Mouse (Mus musculus): ENCODE measurements around the gene Lfng.

Lfng gene

GRCm38 (mm10) chr5:140661875-140662643, 54.9 kb downstream of the Lfng start:
- DNase-seq (ENCODE audit: low read depth, low spot score): no peak

- no peak for DNase-seq (ENCODE audit: low read depth, low spot score)
Observed at GRCm38 (mm10) chr5:140662741-140663592, 55.8 kb downstream of the Lfng start.

- peak; percentile 48 for DNase-seq (ENCODE audit: low read depth, low spot score)
Observed at GRCm38 (mm10) chr5:140663621-140664180, 56.6 kb downstream of the Lfng start.

Data from retina, postnatal 7 days (tissue).